Mouse (Mus musculus): Measurements from ENCODE around the gene Tmprss13.

Tmprss13 gene

DNA sequence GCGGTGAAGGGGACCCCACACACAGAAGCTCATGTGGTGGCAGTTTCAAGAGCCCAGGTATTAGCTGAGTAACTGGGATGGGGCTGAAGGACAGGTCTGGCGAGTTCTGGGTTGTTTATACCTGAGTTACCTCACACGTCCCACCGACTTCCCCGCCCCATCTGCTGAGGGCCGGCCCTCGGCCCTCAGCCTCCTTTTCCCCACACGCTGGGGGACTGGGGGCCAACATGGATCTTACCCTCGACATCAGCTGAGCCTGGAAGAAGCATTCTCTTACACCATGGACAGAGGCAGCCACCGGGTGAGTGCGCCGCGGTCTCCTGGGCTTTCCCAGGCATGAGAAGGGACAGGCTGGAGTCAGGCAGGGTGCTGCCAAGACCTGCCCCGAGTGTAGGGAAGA is at the start of gene Tmprss13:
Tmprss13 (plus strand) TSS at position 246 of the 400 bp plus-strand sequence.
- DNase-seq: peak; percentile 19 to 21

DNA sequence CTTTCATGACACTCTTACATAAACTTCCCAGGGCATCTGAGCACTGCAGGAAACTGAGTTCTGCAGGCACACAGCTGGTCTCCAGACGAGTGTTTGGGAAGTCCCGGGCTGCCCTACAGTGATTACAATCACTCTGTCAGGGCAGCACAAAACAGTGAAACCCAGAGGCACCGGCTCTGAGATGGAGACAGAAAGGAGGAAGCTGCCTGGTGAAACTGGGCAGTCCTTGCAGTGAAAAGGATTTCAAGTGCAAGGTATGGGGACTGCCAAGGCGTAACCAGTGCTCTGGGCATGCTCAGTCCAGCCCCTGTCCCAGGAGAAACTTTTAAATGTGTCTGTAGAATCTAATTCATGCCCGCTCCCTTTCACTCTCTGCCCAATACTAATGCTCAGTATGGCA is 46.7 kb upstream of the Tmprss13 start:
- DNase-seq: no peak

DNA sequence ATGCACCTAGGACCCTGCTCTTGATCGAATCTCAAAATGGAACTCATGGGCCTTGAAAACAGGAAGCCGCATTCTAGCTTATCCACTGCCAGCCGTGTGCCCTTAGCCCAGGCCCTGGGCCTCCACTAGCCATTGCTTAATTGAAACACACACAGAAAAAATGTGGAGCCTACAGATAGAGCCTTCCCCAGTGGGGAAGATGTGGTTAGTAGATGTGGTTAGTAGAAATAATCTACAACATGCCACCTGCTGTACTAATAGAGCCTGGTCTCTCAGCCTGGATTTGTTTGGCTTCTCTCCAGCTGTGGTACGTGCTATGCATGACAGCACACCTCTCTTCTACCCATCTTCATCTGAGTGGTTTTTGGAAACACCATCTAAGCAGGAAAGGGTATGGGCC is 44.7 kb upstream of the Tmprss13 start:
- DNase-seq: no peak

DNA sequence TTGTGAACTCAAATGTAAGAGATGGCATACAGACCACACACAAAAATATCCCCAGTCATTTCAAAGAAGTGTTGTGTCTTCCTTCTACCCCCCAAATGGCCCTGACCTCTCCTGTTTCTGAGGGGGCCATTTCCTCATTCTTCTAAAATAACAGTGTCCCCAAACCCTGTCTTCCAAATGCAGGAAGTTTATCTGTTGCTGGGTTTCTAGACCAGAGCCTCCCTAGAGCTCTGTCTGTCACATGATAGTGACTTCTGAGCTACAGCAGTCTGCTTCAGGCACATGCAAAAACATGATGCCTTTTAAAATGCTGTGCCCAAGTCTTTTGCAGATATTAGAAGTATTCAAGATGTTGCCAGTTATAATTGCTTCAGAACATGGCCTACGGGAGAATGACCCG is 44.3 kb upstream of the Tmprss13 start:
- no peak for DNase-seq

DNA sequence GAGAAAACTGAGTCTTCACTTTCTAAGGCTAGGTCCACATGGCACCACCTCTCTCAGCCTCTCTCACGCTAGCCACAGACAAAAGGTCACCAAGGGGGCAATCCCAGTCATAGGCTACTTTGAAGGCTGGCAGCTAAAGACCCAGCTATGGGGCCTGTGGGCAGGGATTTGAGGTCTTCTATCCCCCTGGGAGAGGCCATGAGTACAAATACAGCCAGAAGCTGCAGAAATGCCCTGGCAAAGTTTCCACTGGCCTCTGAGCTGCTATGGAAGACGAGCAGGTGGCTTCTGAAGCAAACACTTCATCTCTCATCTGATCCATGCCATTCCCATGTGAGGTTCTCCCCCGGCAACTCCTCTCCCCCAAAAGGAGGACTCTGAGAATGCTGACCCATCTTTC is 38.8 kb upstream of the Tmprss13 start:
- no peak for DNase-seq

- DNase-seq: no peak
Observed at GRCm38 (mm10) chr9:45280891-45281290, 38.0 kb upstream of the Tmprss13 start.

DNA sequence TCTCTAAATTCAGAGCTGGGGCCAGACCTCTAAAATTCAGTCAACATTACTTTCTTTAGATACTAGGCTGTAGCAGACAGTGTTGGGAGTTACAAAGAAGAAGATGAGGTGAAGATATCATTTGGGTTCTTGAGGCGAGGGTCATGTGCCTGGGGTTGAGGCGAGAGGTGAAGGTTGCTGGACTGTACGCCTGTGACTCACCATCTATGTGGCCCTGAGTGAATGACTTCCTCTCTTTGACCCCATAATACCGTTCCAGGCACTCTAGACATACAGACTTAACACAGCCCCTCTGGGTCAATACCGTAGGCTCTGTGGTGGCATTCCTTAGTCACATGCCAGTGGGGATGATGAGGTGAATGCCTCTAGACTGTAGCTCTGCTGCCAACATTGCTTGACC is 36.4 kb upstream of the Tmprss13 start:
- no peak for DNase-seq

GRCm38 (mm10) chr9:45291481-45292168 is 27.3 kb upstream of the Tmprss13 start:
- DNase-seq: no peak

- no peak for DNase-seq
Observed at GRCm38 (mm10) chr9:45294210-45295011, 24.5 kb upstream of the Tmprss13 start.

GRCm38 (mm10) chr9:45299231-45300006 is 19.5 kb upstream of the Tmprss13 start:
- DNase-seq: peak; percentile 58 to 67

DNA sequence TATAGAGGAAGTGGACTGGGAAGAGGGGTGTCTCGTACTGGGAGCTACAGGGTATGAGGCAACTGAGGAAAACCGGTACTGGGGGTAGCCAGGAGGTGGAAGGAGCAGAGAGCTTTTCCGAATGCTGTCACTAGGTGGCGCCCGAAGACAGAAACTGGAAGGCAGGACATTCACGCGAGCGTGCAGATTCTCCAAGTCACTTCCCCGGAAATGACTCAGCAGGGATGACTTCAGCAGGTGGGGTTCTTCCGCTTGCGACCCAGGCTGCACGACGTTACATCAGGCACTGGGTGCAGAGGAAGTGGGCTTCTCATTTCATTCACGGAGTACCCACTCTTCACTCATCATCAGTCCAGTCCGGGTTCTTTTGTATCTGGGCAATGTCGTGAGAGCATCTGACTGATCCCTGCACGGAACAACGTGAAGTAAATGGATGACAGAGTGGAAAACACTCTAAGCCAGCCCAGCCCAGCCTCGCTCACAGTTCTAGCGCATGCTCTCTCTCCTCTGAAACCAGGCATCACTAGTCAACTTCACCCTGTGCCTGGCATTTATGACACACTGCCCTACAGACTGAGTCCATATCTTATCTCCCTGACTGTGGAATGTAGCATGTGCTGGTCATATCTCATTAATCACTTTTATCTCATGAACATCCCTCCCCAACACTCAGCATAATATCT is 18.3 kb upstream of the Tmprss13 start:
- DNase-seq: peak; percentile 95 to 96

DNA sequence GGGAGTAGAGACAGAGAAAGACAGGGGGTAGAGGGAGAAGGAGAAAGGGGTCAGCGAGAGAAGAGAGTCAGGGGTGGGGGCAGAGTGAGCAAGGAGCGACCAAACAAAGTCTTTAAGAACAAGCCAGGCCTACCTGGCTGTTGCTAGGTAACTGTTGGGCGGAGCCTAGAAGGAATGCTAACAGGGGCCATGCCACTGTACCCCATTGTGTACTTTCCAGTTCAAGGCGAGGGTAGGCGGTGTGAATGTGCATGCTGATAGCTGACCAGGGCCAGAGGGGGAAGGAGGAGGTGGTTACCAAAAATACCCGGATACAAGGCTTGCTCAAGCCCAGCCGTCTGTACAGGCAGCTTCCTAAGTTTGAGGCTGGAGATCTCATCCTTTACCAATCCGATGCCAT is 17.1 kb upstream of the Tmprss13 start:
- DNase-seq: no peak

DNA sequence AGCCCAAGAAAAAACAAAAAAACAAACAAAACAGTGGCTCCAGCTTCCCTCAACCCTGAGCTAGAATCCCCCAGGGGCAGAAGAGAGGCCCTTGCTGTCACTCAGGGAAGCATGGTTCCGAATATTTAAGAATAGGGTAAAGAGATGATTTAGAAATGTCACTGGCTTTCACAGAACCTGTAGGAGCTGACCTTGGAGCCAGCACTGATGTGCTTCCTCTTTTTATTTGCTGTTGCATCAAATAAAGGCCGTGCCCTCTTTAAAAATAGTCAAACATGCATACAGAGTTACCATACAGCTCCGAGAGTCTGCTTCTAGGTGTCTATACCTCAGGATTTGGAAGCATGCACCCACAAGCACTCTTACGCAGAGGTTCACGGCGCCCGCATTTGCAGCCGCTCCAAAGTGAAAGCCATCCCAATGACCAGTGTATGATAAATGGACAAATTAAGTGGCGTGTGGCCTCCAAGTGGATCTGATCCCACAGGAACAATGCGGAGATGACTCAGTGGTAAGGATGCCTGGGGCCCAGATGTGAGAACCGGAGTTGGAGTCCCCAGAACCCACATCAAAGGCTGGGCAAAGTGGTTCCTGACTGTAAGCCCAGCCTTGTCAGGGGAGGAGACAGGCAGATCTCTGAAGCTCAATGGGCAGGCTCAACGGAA is 12.0 kb upstream of the Tmprss13 start:
- DNase-seq: no peak

- DNase-seq: no peak
Observed at GRCm38 (mm10) chr9:45308521-45308920, 10.4 kb upstream of the Tmprss13 start.

DNA sequence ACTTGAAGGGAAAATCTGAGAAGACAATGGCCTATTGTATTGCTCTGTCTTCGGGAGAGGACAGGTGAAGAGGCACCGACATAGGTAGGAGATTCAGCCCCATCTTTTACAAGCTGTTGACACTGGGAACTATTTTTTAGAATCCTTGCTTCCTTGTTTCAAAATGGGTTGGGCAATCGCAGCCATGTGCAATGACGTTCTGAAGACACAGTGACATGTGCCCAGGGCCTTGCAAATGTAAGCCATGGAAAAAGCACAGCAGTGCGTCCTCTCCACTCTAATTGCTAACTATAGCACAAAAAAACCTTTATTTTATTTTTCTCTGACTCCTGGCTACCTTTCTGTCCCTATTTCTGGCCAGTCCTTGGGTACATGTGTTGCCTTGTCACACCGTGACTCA is 7.0 kb upstream of the Tmprss13 start:
- no peak for DNase-seq

DNA sequence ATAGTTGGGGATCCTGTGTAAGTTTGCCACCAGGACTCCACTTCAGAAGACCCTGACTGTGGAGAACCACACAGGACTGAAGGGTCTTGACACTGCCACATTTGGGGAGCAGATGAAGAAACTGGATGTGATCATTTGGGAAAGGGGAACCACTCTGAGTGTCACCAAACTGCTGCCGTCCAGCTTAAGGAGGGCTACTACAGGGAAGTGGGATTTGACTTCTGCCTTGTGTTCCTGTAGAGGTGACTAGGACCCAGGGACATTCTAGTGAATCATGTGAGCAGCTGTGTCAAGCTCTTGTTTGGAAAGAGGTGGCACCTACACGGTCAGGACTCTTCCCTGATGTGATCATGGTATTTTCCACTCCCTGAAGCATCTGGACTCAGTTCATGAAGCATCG is 5.0 kb upstream of the Tmprss13 start:
- DNase-seq: no peak

- DNase-seq: peak; percentile 24 to 47
Observed at GRCm38 (mm10) chr9:45317635-45318034, 1.3 kb upstream of the Tmprss13 start.

- DNase-seq: no peak
Observed at GRCm38 (mm10) chr9:45321465-45321864, 2.6 kb downstream of the Tmprss13 start.

GRCm38 (mm10) chr9:45321946-45322430 is 3.1 kb downstream of the Tmprss13 start:
- no peak for DNase-seq

DNA sequence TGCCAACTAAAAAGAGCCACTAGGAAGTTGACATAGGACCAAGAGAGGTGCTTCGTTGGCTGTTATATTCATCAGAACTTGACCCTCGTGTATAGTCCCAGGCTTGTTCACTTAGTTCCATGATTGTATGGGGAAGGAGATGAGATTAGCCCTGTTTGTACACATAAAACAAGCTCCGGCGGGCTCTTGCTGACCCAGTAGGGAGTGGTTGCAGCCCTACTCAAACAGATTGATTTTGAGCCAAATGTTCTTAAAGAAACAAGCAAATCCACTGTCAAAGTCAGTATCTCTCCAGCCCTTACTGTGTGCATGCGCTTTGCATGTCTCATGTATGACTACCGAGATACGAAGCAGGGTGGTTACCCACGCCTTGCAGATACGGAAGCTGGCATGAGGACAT is 7.5 kb downstream of the Tmprss13 start:
- DNase-seq: no peak

GRCm38 (mm10) chr9:45328263-45328662 is 9.4 kb downstream of the Tmprss13 start:
- DNase-seq: peak in 1 of 2 experiments; percentile 10

- no peak for DNase-seq
Observed at GRCm38 (mm10) chr9:45329577-45329976, 10.7 kb downstream of the Tmprss13 start.
